Mouse (Mus musculus) C2C12 (cell line): Measurements from ENCODE around the gene Nfia.

Experiments
- CTCF ChIP-seq: IDR thresholded peaks from one replicate; pipeline ENCODE4 v1.5.1; 2011; ENCODE audit not compliant: control insufficient read depth, insufficient read depth, insufficient read length
- FOSL1 ChIP-seq: IDR thresholded peaks from one replicate; pipeline ENCODE4 v1.8.0; 2011; ENCODE audit warnings: mild to moderate bottlenecking, low read length; ENCODE audit not compliant: poor library complexity, insufficient read depth, severe bottlenecking
- MAX ChIP-seq: IDR thresholded peaks from one replicate; pipeline ENCODE4 v1.6.1; 2011; ENCODE audit warnings: mild to moderate bottlenecking, control low read depth

GRCm38 (mm10) chr4:97991880-97992279, 219.3 kb downstream of the Nfia start:
- no peak for TF ChIP-seq CTCF
- no peak for TF ChIP-seq FOSL1
- no peak for TF ChIP-seq MAX
